Mouse (Mus musculus): ENCODE results near the gene Cped1. TPM values are rescaled to one million over a fixed set of nuclear protein-coding genes. Genes with fewer than 3 reads are reported as not detected.
A peak's percentile ranks its signal among the peaks of the same experiment; 100 is the strongest.

The Cped1 gene
- polyA plus RNA-seq, 1 experiment from 2014 or later, result 42.0 TPM

GRCm38 (mm10) chr6:22298059-22298458 lies 312.3 kb downstream of the Cped1 start:
- no peaks in the 10 kb centered on the region for H3K9me3 ChIP-seq (ENCODE audit: low read depth, low read length)
- H3K4me2 ChIP-seq, result peak overlapping the region; percentile 39
- no peak overlapping the region for H3K27ac ChIP-seq (ENCODE audit: low read depth)
- H3K4me3 ChIP-seq (ENCODE audit: low read depth, low read length), result no peak overlapping the region
- H3K4me1 ChIP-seq (ENCODE audit: insufficient read depth), result no peaks in the 10 kb centered on the region
- WGBS, result 32% methylated on average over 14 of the region's 14 CpGs
- no peaks in the 10 kb centered on the region for H3K27me3 ChIP-seq (ENCODE audit: insufficient read depth, low read length)
- DNase-seq, result no peak
- ATAC-seq (ENCODE audit: insufficient read depth), result 0 out of 2 replicates have a peak, but pooled peaks have one; percentile 38
- no peaks in the 10 kb centered on the region for H3K36me3 ChIP-seq (ENCODE audit: insufficient read depth)
- H3K9ac ChIP-seq, result no peak overlapping the region
- TF ChIP-seq CTCF (IDR thresholded peaks at IDR 0.05; ENCODE audit: low read depth), result no peak

Other genes starting within 250 kb of the Cped1 start
- 53.0 and 53.7 TPM in 2 replicates for gene Tspan12, start 133.4 kb upstream of the Cped1 start, polyA plus RNA-seq (2014; fragmentation: Nextera tagmentation; extraction: Ambion mirVana)
- gene Ing3, start 36.3 kb upstream of the Cped1 start, polyA plus RNA-seq (2014; fragmentation: Nextera tagmentation; extraction: Ambion mirVana), result 52.5 and 56.0 TPM in 2 replicates